Mouse (Mus musculus) liver, embryonic 16.5 days (tissue): ENCODE data around the gene Pskh1. TPM values are rescaled to one million over a fixed set of nuclear protein-coding genes. Genes with fewer than 3 reads are reported as not detected.
A peak's percentile ranks its signal among the peaks of the same experiment; 100 is the strongest.

ENCODE experiments used
- ATAC-seq: fragments of 200-750 bp; cut with Nextera tagmentation; 2 replicates; pipeline ENCODE4 v1.8.0; 2017; ENCODE audit warnings: low read depth, mild to moderate bottlenecking, moderate number of reproducible peaks, moderate library complexity
- H3K27ac ChIP-seq: fragments of 300-500 bp; sonication (generic); 2 replicates; pipeline ENCODE4 v1.5.1; 2014; ENCODE audit warnings: mild to moderate bottlenecking, low read length
- H3K27me3 ChIP-seq: fragments of 300-500 bp; sonication (generic); 2 replicates; pipeline ENCODE4 v1.6.1; 2014; ENCODE audit warnings: low read depth, low read length, mixed read lengths; ENCODE audit not compliant: control insufficient read depth, insufficient read depth
- H3K36me3 ChIP-seq: fragments of 300-500 bp; sonication (generic); 2 replicates; pipeline ENCODE4 v1.6.1; 2014; ENCODE audit warnings: mild to moderate bottlenecking; ENCODE audit not compliant: control insufficient read depth, insufficient read depth
- H3K4me1 ChIP-seq: fragments of 300-500 bp; sonication (generic); 2 replicates; pipeline ENCODE4 v1.6.1; 2014; ENCODE audit warnings: low read depth, low read length, mixed read lengths; ENCODE audit not compliant: control insufficient read depth
- H3K4me2 ChIP-seq: fragments of 300-500 bp; sonication (generic); 2 replicates; pipeline ENCODE4 v1.6.1; 2014; ENCODE audit warnings: low read depth, low read length, mixed read lengths
- H3K4me3 ChIP-seq: fragments of 300-500 bp; sonication (generic); 2 replicates; pipeline ENCODE4 v1.5.1; 2014; ENCODE audit warnings: low read depth, mild to moderate bottlenecking, low read length
- H3K9ac ChIP-seq: fragments of 300-500 bp; sonication (generic); 2 replicates; pipeline ENCODE4 v1.6.1; 2014; ENCODE audit warnings: low read depth, low read length
- H3K9me3 ChIP-seq: fragments of 300-500 bp; sonication (generic); replicated peaks from 2 replicates; pipeline ENCODE4 v1.6.1; 2016; ENCODE audit warnings: low read length; ENCODE audit not compliant: control insufficient read depth
- WGBS: fragments of 180-500 bp; shearing (Covaris S2); extraction: QIAGEN DNeasy Blood & Tissue Kit; methylation state at CpG from one replicate; pipeline ENCODE4 v1.1.7; 2014; ENCODE audit not compliant: insufficient replicate concordance; 5-methylcytosine and 5-hydroxymethylcytosine counted together
- polyA plus RNA-seq: library from polyadenylated mRNA; unstranded; fragments of >200 nt; fragmentation: Nextera tagmentation; extraction: Ambion mirVana; gene quantifications from 2 replicates; pipeline ENCODE4 v1.2.1, GENCODE M21; 2015

Gene Pskh1
- polyA plus RNA-seq, 1 experiment from 2014 or later: 12.2 TPM

- H3K4me1 ChIP-seq: peaks cover 48% of the 10 kb centered on the region
- 14% methylated on average over 15 of the region's 15 CpGs for WGBS
- ATAC-seq: no peak
- H3K9me3 ChIP-seq: no peaks in the 10 kb centered on the region
- peak overlapping the region; percentile 79 for H3K4me3 ChIP-seq
- H3K4me2 ChIP-seq: peak overlapping the region; percentile 94
- H3K9ac ChIP-seq: peak overlapping the region; percentile 87
- peaks cover 2% of the 10 kb centered on the region; the same call in 1 of the 2 replicates for H3K36me3 ChIP-seq
- H3K27me3 ChIP-seq: no peaks in the 10 kb centered on the region
- H3K27ac ChIP-seq: peak overlapping the region; percentile 86
Measured at GRCm38 (mm10) chr8:105856168-105856835, 43.9 kb upstream of the Pskh1 start.

- WGBS: 67% methylated on average over 5 of the region's 5 CpGs
- Histone ChIP-seq H3K9me3 (no peaks in the 10 kb centered on the region), H3K4me2 (peak overlapping the region; percentile 94), H3K9ac (no peak overlapping the region), H3K27ac (peak overlapping the region; percentile 99), H3K27me3 (no peaks in the 10 kb centered on the region), H3K4me1 (peaks cover 57% of the 10 kb centered on the region), H3K4me3 (no peak overlapping the region), H3K36me3 (peaks cover 2% of the 10 kb centered on the region; the same call in 1 of the 2 replicates)
- ATAC-seq: no peak
Measured at GRCm38 (mm10) chr8:105858495-105858894, 41.7 kb upstream of the Pskh1 start.

DNA sequence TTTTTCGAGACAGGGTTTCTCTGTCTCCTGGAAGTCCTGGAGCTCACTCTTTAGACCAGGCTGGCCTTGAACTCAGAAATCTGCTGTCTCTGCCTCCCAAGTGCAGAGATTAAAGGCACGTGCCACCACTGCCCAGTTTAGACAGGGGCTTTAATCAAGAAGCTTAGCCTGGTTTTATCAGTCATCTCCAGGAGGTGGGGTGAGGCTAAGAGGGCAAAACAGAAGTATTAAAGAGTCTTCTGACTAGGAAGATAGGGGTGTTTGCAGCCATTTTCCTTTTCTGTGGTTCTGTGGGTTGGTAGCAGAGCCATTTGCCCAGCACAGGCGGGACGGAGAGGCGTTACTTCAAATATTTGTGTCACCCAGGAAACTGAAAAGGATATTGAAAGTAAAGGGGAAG is 40.9 kb upstream of the Pskh1 start:
- Histone ChIP-seq H3K9me3 (no peaks in the 10 kb centered on the region), H3K4me3 (peak overlapping the region; percentile 97), H3K4me2 (peak overlapping the region; percentile 94), H3K9ac (peak overlapping the region; percentile 93), H3K36me3 (peaks cover 2% of the 10 kb centered on the region; the same call in 1 of the 2 replicates), H3K27ac (peak overlapping the region; percentile 99), H3K4me1 (peaks cover 59% of the 10 kb centered on the region), H3K27me3 (no peaks in the 10 kb centered on the region)
- ATAC-seq: peak; percentile 5
- 11% methylated on average over 5 of the region's 5 CpGs for WGBS

GRCm38 (mm10) chr8:105860143-105860981 is 39.9 kb upstream of the Pskh1 start, which contains the start of gene Nutf2:
Gene Nutf2, plus strand, starts transcription at chr8:105860580.
- Histone ChIP-seq H3K4me3 (peak within 1 kb of the TSS; percentile 97), H3K4me2 (peak within 1 kb of the TSS; percentile 94), H3K9me3 (no peaks in the 10 kb centered on the region), H3K9ac (peak within 1 kb of the TSS; percentile 93), H3K27ac (peak within 1 kb of the TSS; percentile 99), H3K36me3 (peaks cover 2% of the 10 kb centered on the region; the same call in 1 of the 2 replicates), H3K4me1 (peaks cover 57% of the 10 kb centered on the region), H3K27me3 (no peaks in the 10 kb centered on the region)
- WGBS: under 1% methylated on average over 58 of the region's 59 CpGs
- peak; percentile 94 for ATAC-seq

DNA sequence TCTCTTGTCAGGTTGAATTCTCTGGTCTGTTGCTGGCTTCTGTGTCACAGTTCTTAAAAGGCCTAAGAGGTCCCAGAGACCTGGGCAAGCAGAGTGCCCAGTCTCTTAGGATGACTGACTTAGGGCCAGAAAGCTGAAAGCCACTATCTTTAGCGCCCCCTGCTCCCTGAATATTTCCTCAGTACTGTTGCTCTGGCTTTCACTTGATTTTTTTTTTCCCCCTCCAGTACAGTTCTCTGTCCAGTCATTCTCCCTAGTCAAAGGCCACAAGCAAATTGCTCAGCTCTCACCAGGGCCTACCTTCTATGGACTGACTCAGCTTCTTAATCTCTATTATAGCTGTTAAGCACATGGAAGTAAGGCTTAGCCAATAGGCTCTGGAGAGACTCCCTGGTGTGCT is 38.3 kb upstream of the Pskh1 start:
- Histone ChIP-seq H3K27ac (peak overlapping the region; percentile 99), H3K4me3 (peak overlapping the region; percentile 97), H3K36me3 (peaks cover 5% of the 10 kb centered on the region), H3K9me3 (no peaks in the 10 kb centered on the region), H3K27me3 (no peaks in the 10 kb centered on the region), H3K4me1 (peaks cover 55% of the 10 kb centered on the region), H3K9ac (peak overlapping the region; percentile 93), H3K4me2 (peak overlapping the region; percentile 94)
- 0% methylated on average over 1 of the region's 1 CpGs for WGBS
- ATAC-seq: no peak

DNA sequence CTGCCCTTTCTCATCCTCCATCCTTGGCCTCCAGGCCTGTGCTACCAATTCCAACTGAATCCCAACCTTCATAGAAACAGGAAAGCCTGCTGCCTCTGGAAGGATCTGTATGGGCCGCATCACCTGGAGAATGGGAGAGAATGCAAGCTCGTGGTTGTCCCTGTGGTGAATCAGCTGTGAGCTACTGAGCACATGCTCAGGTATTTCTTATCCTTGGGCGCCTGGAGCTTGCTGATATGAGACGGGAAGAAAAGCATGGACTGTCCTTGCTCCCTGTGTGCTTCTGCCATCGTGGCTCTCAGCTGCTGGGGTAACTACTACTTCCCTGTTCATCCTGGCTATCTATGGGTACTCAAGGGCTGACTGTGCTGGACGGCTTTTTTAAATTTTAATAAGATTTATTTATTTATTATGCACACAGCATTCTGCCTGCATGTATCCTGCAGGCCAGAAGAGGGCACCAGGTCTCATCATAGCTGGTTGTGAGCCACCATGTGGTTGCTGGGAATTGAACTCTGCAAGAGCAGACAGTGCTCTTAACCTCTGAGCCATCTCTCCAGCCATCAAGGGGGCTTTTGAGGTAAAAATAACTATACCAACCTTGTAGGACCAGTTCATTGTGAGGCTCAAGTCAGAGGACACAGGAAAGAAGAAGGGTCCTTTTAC is 33.7 kb upstream of the Pskh1 start:
- WGBS: 42% methylated on average over 6 of the region's 6 CpGs
- H3K27me3 ChIP-seq: no peaks in the 10 kb centered on the region
- H3K4me2 ChIP-seq: no peak overlapping the region
- no peak overlapping the region for H3K4me3 ChIP-seq
- H3K9ac ChIP-seq: no peak overlapping the region
- 0 out of 2 replicates have a peak, but pooled peaks have one; percentile 40 for ATAC-seq
- peaks cover 13% of the 10 kb centered on the region for H3K36me3 ChIP-seq
- H3K9me3 ChIP-seq: no peaks in the 10 kb centered on the region
- peak overlapping the region; percentile 13 for H3K27ac ChIP-seq
- H3K4me1 ChIP-seq: peaks cover 29% of the 10 kb centered on the region

GRCm38 (mm10) chr8:105874301-105874700 is 25.9 kb upstream of the Pskh1 start:
- no peaks in the 10 kb centered on the region for H3K27me3 ChIP-seq
- no peak overlapping the region for H3K4me3 ChIP-seq
- H3K36me3 ChIP-seq: peaks cover 30% of the 10 kb centered on the region
- H3K4me2 ChIP-seq: no peak overlapping the region
- no peaks in the 10 kb centered on the region; the same call in 1 of the 2 replicates for H3K4me1 ChIP-seq
- no peak for ATAC-seq
- H3K9ac ChIP-seq: no peak overlapping the region
- H3K9me3 ChIP-seq: no peaks in the 10 kb centered on the region
- H3K27ac ChIP-seq: no peak overlapping the region
- 78% methylated on average over 6 of the region's 6 CpGs for WGBS

GRCm38 (mm10) chr8:105880754-105881520 is 19.3 kb upstream of the Pskh1 start, which contains the start of gene Edc4:
Gene Edc4, plus strand, starts transcription at chr8:105880881.
- H3K4me3 ChIP-seq: peak within 1 kb of the TSS; percentile 93
- H3K4me1 ChIP-seq: peaks cover 13% of the 10 kb centered on the region
- peak within 1 kb of the TSS; percentile 95 for H3K4me2 ChIP-seq
- ATAC-seq: peak; percentile 86
- H3K9ac ChIP-seq: peak within 1 kb of the TSS; percentile 89
- WGBS: under 1% methylated on average over 45 of the region's 45 CpGs
- no peaks in the 10 kb centered on the region for H3K9me3 ChIP-seq
- H3K27ac ChIP-seq: peak within 1 kb of the TSS; percentile 74
- H3K27me3 ChIP-seq: no peaks in the 10 kb centered on the region
- peaks cover 40% of the 10 kb centered on the region for H3K36me3 ChIP-seq
